Comparison of ENCODE assay signal across 26 mouse cellular contexts in the genomic region with DNA sequence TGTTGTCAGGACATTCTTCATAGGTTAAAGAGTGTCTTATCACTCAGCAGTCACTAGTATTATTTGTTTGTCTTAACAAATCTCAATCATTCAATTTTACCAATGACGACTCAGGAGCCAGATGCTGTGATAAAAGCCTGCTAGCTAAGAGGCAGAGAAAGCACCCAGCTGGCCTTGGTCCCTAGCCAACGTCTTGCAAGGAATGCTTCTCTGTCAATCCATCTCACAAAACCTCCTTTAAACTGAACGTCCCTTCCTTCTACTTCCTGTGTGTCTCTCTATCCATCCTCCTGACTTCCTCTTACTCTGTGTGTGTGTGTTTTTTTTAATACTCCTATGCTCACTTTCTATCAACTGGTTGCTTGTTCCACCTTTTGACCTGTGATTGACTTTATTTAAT. TPM values are rescaled to one million over a fixed set of nuclear protein-coding genes. Genes with fewer than 3 reads are reported as not detected.
DNase-seq lines count a peak whose midpoint lies in the region; ATAC-seq and TF ChIP-seq lines count a peak whose summit lies in the region.
"Had no signal": no experiment of that assay in that cellular context is flagged by ENCODE, and none has a peak within 500 bp of the region (broad histone marks: within the 10 kb centered on the region; RNA-seq: fewer than 3 reads in every experiment).

No protein-coding gene starts in this region.

- H3K27ac ChIP-seq in lung, embryonic 14.5 days (ENCODE audit: low read depth): no peak overlapping the region
- H3K27ac ChIP-seq in lung, embryonic 16.5 days (ENCODE audit: low read length): no peak overlapping the region
- H3K27ac ChIP-seq: embryonic facial prominence, embryonic 12.5 days; embryonic facial prominence, embryonic 15.5 days; forebrain, embryonic 13.5 days; gastrocnemius, adult 2 months; hindbrain, embryonic 10.5 days; hindbrain, embryonic 13.5 days had no signal

- no peaks in the 10 kb centered on the region for H3K36me3 ChIP-seq in lung, embryonic 14.5 days (ENCODE audit: insufficient read depth)
- no peaks in the 10 kb centered on the region for H3K36me3 ChIP-seq in lung, embryonic 16.5 days (ENCODE audit: control insufficient read depth, insufficient read depth, low read length)
- H3K36me3 ChIP-seq: embryonic facial prominence, embryonic 12.5 days; embryonic facial prominence, embryonic 15.5 days; G1E; hindbrain, embryonic 10.5 days; hindbrain, embryonic 13.5 days had no signal

- no peak for TF ChIP-seq CTCF in lung, embryonic 14.5 days (IDR thresholded peaks at IDR 0.05; ENCODE audit: low read depth)
- no peak for TF ChIP-seq CTCF in lung, adult 2 months (IDR thresholded peaks at IDR 0.05; ENCODE audit: insufficient read depth, low read length)

- peak; percentile 68 for ATAC-seq in lung, embryonic 14.5 days (ENCODE audit: insufficient read depth)
- ATAC-seq in lung, embryonic 16.5 days (ENCODE audit: low read depth): peak; percentile 73
- no peak for ATAC-seq in erythroblast, adult 5-6 weeks (replicated peaks; ENCODE audit: low FRiP score, poor library complexity, severe bottlenecking)
- ATAC-seq: forebrain, embryonic 13.5 days; hindbrain, embryonic 16.5 days had no signal

- H3K4me1 ChIP-seq in lung, embryonic 14.5 days (ENCODE audit: insufficient read depth): no peaks in the 10 kb centered on the region
- no peaks in the 10 kb centered on the region for H3K4me1 ChIP-seq in lung, adult 2 months (ENCODE audit: control insufficient read depth, insufficient read depth, low read length)
- 0 out of 2 replicates have a peak, but pooled peaks cover 3% of the 10 kb centered on the region for H3K4me1 ChIP-seq in lung, embryonic 16.5 days (replicated peaks; ENCODE audit: control insufficient read depth, insufficient read depth, low read length)
- H3K4me1 ChIP-seq: embryonic facial prominence, embryonic 15.5 days; forebrain, embryonic 13.5 days; hindbrain, embryonic 10.5 days; hindbrain, embryonic 13.5 days had no signal

- no peaks in the 10 kb centered on the region for H3K27me3 ChIP-seq in lung, embryonic 14.5 days (ENCODE audit: insufficient read depth, low read length)
- H3K27me3 ChIP-seq in lung, embryonic 16.5 days (ENCODE audit: control insufficient read depth, insufficient read depth, low read depth, low read length): no peaks in the 10 kb centered on the region
- H3K27me3 ChIP-seq: CH12.LX; embryonic facial prominence, embryonic 12.5 days; embryonic facial prominence, embryonic 15.5 days; forebrain, embryonic 13.5 days had no signal

- H3K9ac ChIP-seq in lung, embryonic 14.5 days: no peak overlapping the region
- H3K9ac ChIP-seq in lung, embryonic 16.5 days (ENCODE audit: low read length): no peak overlapping the region
- H3K9ac ChIP-seq: embryonic facial prominence, embryonic 12.5 days; embryonic facial prominence, embryonic 15.5 days; forebrain, embryonic 13.5 days; forebrain, postnatal 0 days; hindbrain, embryonic 13.5 days had no signal

- no peak overlapping the region for H3K4me3 ChIP-seq in lung, embryonic 14.5 days (ENCODE audit: low read depth, low read length)
- H3K4me3 ChIP-seq in lung, adult 2 months (replicated peaks; ENCODE audit: extremely low read depth, low read depth, low read length): no peak overlapping the region
- no peak overlapping the region for H3K4me3 ChIP-seq in lung, embryonic 16.5 days (ENCODE audit: low read length)
- H3K4me3 ChIP-seq: embryonic facial prominence, embryonic 12.5 days; embryonic facial prominence, embryonic 15.5 days; erythroblast, embryonic 14.5 days; forebrain, embryonic 13.5 days; gastrocnemius, adult 2 months; hindbrain, embryonic 10.5 days; hindbrain, embryonic 13.5 days had no signal

- peak; percentile 84 for DNase-seq in lung, embryonic 14.5 days
- no peak for DNase-seq in lung, adult 2 months
- DNase-seq in NIH3T3 (ENCODE audit: low read depth): peak; percentile 18
- peak; percentile 51 for DNase-seq in lung, postnatal 14 days
- DNase-seq in spleen, postnatal 4 days (ENCODE audit: low spot score in 2 of 2): no peak
- DNase-seq in embryo, embryonic 9.5 days (ENCODE audit: extremely low spot score): no peak
- DNase-seq: adrenal gland, adult 2 months; adrenal gland, postnatal 14 days; B cell, adult 2 months; cerebellum, adult 11-12 months; cerebellum, adult 8-10 months; forebrain, postnatal 0 days; gastrocnemius, adult 2 months; gastrocnemius, postnatal 14 days had no signal

- no peaks in the 10 kb centered on the region for H3K9me3 ChIP-seq in lung, embryonic 14.5 days (ENCODE audit: low read depth, low read length)
- H3K9me3 ChIP-seq in lung, embryonic 16.5 days (ENCODE audit: control insufficient read depth, low read length): no peaks in the 10 kb centered on the region
- H3K9me3 ChIP-seq: embryonic facial prominence, embryonic 12.5 days; embryonic facial prominence, embryonic 15.5 days; forebrain, embryonic 13.5 days; G1E; hindbrain, embryonic 13.5 days had no signal

- H3K4me2 ChIP-seq in lung, embryonic 14.5 days: no peak overlapping the region
- H3K4me2 ChIP-seq in lung, embryonic 16.5 days (ENCODE audit: low read depth, low read length): no peak overlapping the region; the same call in 1 of the 2 replicates
- H3K4me2 ChIP-seq: embryonic facial prominence, embryonic 12.5 days; embryonic facial prominence, embryonic 15.5 days; forebrain, embryonic 13.5 days; heart, embryonic 11.5 days; hindbrain, embryonic 13.5 days had no signal

- 20% methylated on average over 3 of the region's 3 CpGs for WGBS in lung, embryonic 14.5 days
- WGBS in lung, adult 2 months: 21% methylated on average over 3 of the region's 3 CpGs
- whole genome bisulfite sequencing in lung, embryonic 16.5 days: 15% methylated on average over 3 of the region's 3 CpGs

- TF ChIP-seq POLR2A in lung, adult 2 months (IDR thresholded peaks at IDR 0.05; ENCODE audit: borderline replicate concordance, extremely low read depth, low read depth, low read length): no peak

RNA-seq across cellular contexts. Expression of gene Nxnl2, which starts 8.5 kb away (rescaled TPM):
- 0.72 and 2.4 TPM in 2 replicates for polyA plus RNA-seq in lung, embryonic 14.5 days (2014; fragmentation: Nextera tagmentation; extraction: Ambion mirVana)
- polyA plus RNA-seq in lung, adult 2 months (2012; rRNA removed): 0.79 and 1.0 TPM in 2 replicates
- 2.0 and 3.2 TPM in 2 replicates for polyA plus RNA-seq in lung, embryonic 16.5 days (2015; fragmentation: Nextera tagmentation; extraction: Ambion mirVana)
- total RNA-seq in erythroblast, adult 5-6 weeks (2015; ENCODE audit: low replicate concordance): not detected in 2 replicates
- not detected in 2 replicates for total RNA-seq in erythroblast, adult 5-6 weeks (2017; ENCODE audit: low replicate concordance)
- polyA plus RNA-seq: erythroblast, embryonic 14.5 days; G1E had no signal

Comparison
In these comparisons a context has a peak if more than half of its experiments do, and no peak if none do; other contexts are left out.
1. DNase-seq: peak in lung, embryonic 14.5 days (single experiment), NIH3T3 (single experiment) and lung, postnatal 14 days (single experiment); none in lung, adult 2 months (single experiment), spleen, postnatal 4 days (0 of 2) and embryo, embryonic 9.5 days (single experiment).